In the genomic region with DNA sequence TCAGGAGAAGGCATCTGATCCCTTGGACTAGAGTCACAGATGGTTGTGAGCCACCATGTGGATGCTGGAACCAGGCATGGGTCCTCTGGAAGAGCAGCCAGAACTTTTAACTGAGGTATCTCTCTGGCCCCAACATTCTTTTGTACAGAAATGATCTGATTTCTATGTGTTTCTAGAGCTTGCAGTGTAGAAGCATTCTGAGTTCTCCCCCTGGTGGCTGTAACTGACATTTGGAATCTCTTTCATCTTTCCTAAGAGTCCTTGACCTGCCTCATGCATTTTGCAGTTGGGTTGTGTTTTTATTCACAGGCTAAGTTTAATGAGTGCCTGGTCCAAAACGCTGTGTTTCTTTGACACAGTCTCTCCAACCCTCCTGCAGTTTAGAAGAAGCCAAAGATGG, we compare ENCODE assay signal across 9 mouse cellular contexts. TPM values are rescaled to one million over a fixed set of nuclear protein-coding genes. Genes with fewer than 3 reads are reported as not detected.
DNase-seq lines count a peak whose midpoint lies in the region; ATAC-seq and TF ChIP-seq lines count a peak whose summit lies in the region.
"Had no signal": no experiment of that assay in that cellular context is flagged by ENCODE, and none has a peak within 500 bp of the region (broad histone marks: within the 10 kb centered on the region; RNA-seq: fewer than 3 reads in every experiment).

No protein-coding gene starts in this region.

- no peak for ATAC-seq in hindbrain, postnatal 0 days
- ATAC-seq in hindbrain, embryonic 12.5 days (ENCODE audit: low FRiP score) = no peak

- TF ChIP-seq CTCF in hindbrain, postnatal 0 days (IDR thresholded peaks at IDR 0.05; ENCODE audit: low read depth) = peak; percentile 68
- TF ChIP-seq CTCF in MEL (IDR thresholded peaks at IDR 0.05 in 2 of 3, conservative IDR thresholded peaks at IDR 0.05 in 1 of 3; ENCODE audit: control insufficient read depth in 1 of 3, insufficient read depth in 1 of 3, low read depth in 2 of 3, low read length in 3 of 3, poor library complexity in 1 of 3, severe bottlenecking in 1 of 3) = peak in 1 of 3 experiments; percentile 4; a peak in 1 of 6 replicates

- H3K79me2 ChIP-seq in MEL (ENCODE audit: control insufficient read depth, insufficient read depth, low read length, poor library complexity) = no peaks in the 10 kb centered on the region

- TF ChIP-seq POLR2A in MEL (IDR thresholded peaks at IDR 0.05; ENCODE audit: control insufficient read depth in 1 of 2, insufficient read depth in 1 of 2, low read depth in 1 of 2, low read length in 2 of 2, poor library complexity in 1 of 2) = no peak

- DNase-seq in hindbrain, postnatal 0 days (ENCODE audit: low spot score) = peak; percentile 58
- DNase-seq in 3T3-L1 (ENCODE audit: low read depth, low spot score) (peak; percentile 62), MEL (ENCODE audit: low read depth, low spot score) (no peak)
- peak; percentile 13 for DNase-seq in induced T-regulatory cell, adult 2 months (ENCODE audit: low read depth)
- DNase-seq in B cell, adult 2 months = no peak
- no peak for DNase-seq in right cerebral cortex, adult 18-20 months

- no peak overlapping the region for H3K9ac ChIP-seq in hindbrain, postnatal 0 days (replicated peaks; ENCODE audit: low read length)
- no peak overlapping the region for H3K9ac ChIP-seq in hindbrain, embryonic 12.5 days
- no peak overlapping the region for H3K9ac ChIP-seq in MEL (ENCODE audit: control insufficient read depth, low read depth, low read length, poor library complexity, severe bottlenecking)
- H3K9ac ChIP-seq: heart, embryonic 13.5 days; limb, embryonic 13.5 days had no signal

- TF ChIP-seq RAD21 in MEL (IDR thresholded peaks at IDR 0.05; ENCODE audit: low read depth, low read length) = no peak

- no peaks in the 10 kb centered on the region for H3K36me3 ChIP-seq in hindbrain, postnatal 0 days (ENCODE audit: insufficient read depth, low read length)
- no peaks in the 10 kb centered on the region for H3K36me3 ChIP-seq in hindbrain, embryonic 12.5 days
- H3K36me3 ChIP-seq in MEL (ENCODE audit: control insufficient read depth in 1 of 2, insufficient read depth in 2 of 2, low read length in 2 of 2) = no peaks in the 10 kb centered on the region
- H3K36me3 ChIP-seq: heart, embryonic 13.5 days; limb, embryonic 13.5 days had no signal

- H3K4me2 ChIP-seq in hindbrain, postnatal 0 days (ENCODE audit: low read depth, low read length) = no peak overlapping the region
- no peak overlapping the region for H3K4me2 ChIP-seq in hindbrain, embryonic 12.5 days (replicated peaks)
- H3K4me2 ChIP-seq: heart, embryonic 13.5 days; limb, embryonic 13.5 days had no signal

- H3K27me3 ChIP-seq in hindbrain, postnatal 0 days (ENCODE audit: insufficient read depth, low read length) = no peaks in the 10 kb centered on the region
- H3K27me3 ChIP-seq in hindbrain, embryonic 12.5 days = no peaks in the 10 kb centered on the region
- H3K27me3 ChIP-seq in MEL (ENCODE audit: control insufficient read depth in 1 of 2, insufficient read depth in 2 of 2, low read length in 2 of 2) = no peaks in the 10 kb centered on the region
- H3K27me3 ChIP-seq: heart, embryonic 13.5 days; limb, embryonic 13.5 days had no signal

- no peak overlapping the region for H3K27ac ChIP-seq in hindbrain, postnatal 0 days
- H3K27ac ChIP-seq in hindbrain, embryonic 12.5 days = no peak overlapping the region
- H3K27ac ChIP-seq in MEL (ENCODE audit: control insufficient read depth, low read depth, low read length) = no peak overlapping the region
- H3K27ac ChIP-seq: heart, embryonic 13.5 days; limb, embryonic 13.5 days had no signal

- H3K9me3 ChIP-seq in hindbrain, postnatal 0 days (ENCODE audit: low read length) = no peaks in the 10 kb centered on the region
- no peaks in the 10 kb centered on the region for H3K9me3 ChIP-seq in hindbrain, embryonic 12.5 days (replicated peaks)
- no peaks in the 10 kb centered on the region for H3K9me3 ChIP-seq in MEL (replicated peaks; ENCODE audit: insufficient read depth, low read length)
- H3K9me3 ChIP-seq: heart, embryonic 13.5 days; limb, embryonic 13.5 days had no signal

- no peak overlapping the region for H3K4me3 ChIP-seq in hindbrain, postnatal 0 days (ENCODE audit: low read length)
- H3K4me3 ChIP-seq in hindbrain, embryonic 12.5 days = no peak overlapping the region
- no peak overlapping the region for H3K4me3 ChIP-seq in MEL (ENCODE audit: control insufficient read depth in 1 of 2, insufficient read depth in 1 of 2, low read depth in 2 of 2, low read length in 2 of 2)
- H3K4me3 ChIP-seq: heart, embryonic 13.5 days; limb, embryonic 13.5 days had no signal

- no peak for TF ChIP-seq EP300 in MEL (IDR thresholded peaks at IDR 0.05; ENCODE audit: low read depth in 1 of 2, low read length in 2 of 2)

- no peaks in the 10 kb centered on the region for H3K4me1 ChIP-seq in hindbrain, postnatal 0 days (ENCODE audit: insufficient read depth, low read length)
- no peaks in the 10 kb centered on the region; the same call in 1 of the 2 replicates for H3K4me1 ChIP-seq in hindbrain, embryonic 12.5 days
- H3K4me1 ChIP-seq in MEL (ENCODE audit: control insufficient read depth in 1 of 2, insufficient read depth in 2 of 2, low read length in 2 of 2) = no peaks in the 10 kb centered on the region

- 26% methylated on average over 1 of the region's 1 CpGs for WGBS in hindbrain, postnatal 0 days
- 28% methylated on average over 1 of the region's 1 CpGs for WGBS in hindbrain, embryonic 12.5 days

TF ChIP-seq in MEL, 35 proteins besides CTCF, POLR2A, EP300 and RAD21:
- no peak for TF ChIP-seq E2F4 (IDR thresholded peaks at IDR 0.05; ENCODE audit: borderline replicate concordance, low read depth, low read length)
- no peak for TF ChIP-seq NRF1 (IDR thresholded peaks at IDR 0.05; ENCODE audit: insufficient read depth, low read depth, low read length, poor library complexity, severe bottlenecking)
- TF ChIP-seq POLR2AphosphoS5 (IDR thresholded peaks at IDR 0.05; ENCODE audit: borderline replicate concordance, low read depth, low read length) = no peak
- no peak for TF ChIP-seq HCFC1 (IDR thresholded peaks at IDR 0.05; ENCODE audit: low read depth, low read length)
- TF ChIP-seq SMC3 (IDR thresholded peaks at IDR 0.05; ENCODE audit: low read depth, low read length) = peak; percentile 15; the same call in 1 of the 2 replicates
- no peak for TF ChIP-seq BHLHE40 (IDR thresholded peaks at IDR 0.05; ENCODE audit: borderline replicate concordance, low read depth, low read length)
- TF ChIP-seq TCF12 (IDR thresholded peaks at IDR 0.05; ENCODE audit: low read depth, low read length) = no peak
- no peak for TF ChIP-seq ELF1 (IDR thresholded peaks at IDR 0.05; ENCODE audit: low read depth, low read length)

RNA-seq across cellular contexts. Expression of a gene that starts 43.2 kb away (rescaled TPM):
- 45.6 and 74.2 TPM in 2 replicates for total RNA-seq in hindbrain, postnatal 0 days (2014; rRNA removed)
- 37.8 and 44.1 TPM in 2 replicates for polyA plus RNA-seq in hindbrain, postnatal 0 days (2015; fragmentation: Nextera tagmentation; extraction: Ambion mirVana)
- 68.7 and 76.0 TPM in 2 replicates for polyA plus RNA-seq in hindbrain, embryonic 12.5 days (2016; fragmentation: Nextera tagmentation; extraction: Ambion mirVana)
- not detected in 2 replicates for total RNA-seq in MEL (2012; rRNA removed)
- polyA plus RNA-seq in MEL (2012; ENCODE audit: insufficient read depth in 1 of 2, insufficient read length in 2 of 2, low read depth in 1 of 2, low replicate concordance in 2 of 2, missing spikeins in 1 of 2) = not detected

Comparison
In these comparisons a context has a peak if more than half of its experiments do, and no peak if none do; other contexts are left out.
1. DNase-seq: peak in hindbrain, postnatal 0 days (single experiment), 3T3-L1 (single experiment) and induced T-regulatory cell, adult 2 months (single experiment); none in MEL (single experiment), B cell, adult 2 months (0 of 2) and right cerebral cortex, adult 18-20 months (single experiment).
2. RNA of a gene that starts 43.2 kb away (polyA plus RNA-seq): 68.7 to 76.0 TPM in hindbrain, embryonic 12.5 days and 37.8 to 44.1 TPM in hindbrain, postnatal 0 days; not detected in MEL; every median in the first group is over 10 times any median in the second.